Mouse (Mus musculus): ENCODE results near the gene Nckap5. TPM values are rescaled to one million over a fixed set of nuclear protein-coding genes. Genes with fewer than 3 reads are reported as not detected.
"Not testable (repeated sequence)": the region's sequence is repeated elsewhere in the genome, so short reads cannot be mapped to it uniquely, and the experiment has no call there.

Nckap5 gene
- polyA plus RNA-seq, 1 experiment from 2014 or later: 0.67 TPM

DNA sequence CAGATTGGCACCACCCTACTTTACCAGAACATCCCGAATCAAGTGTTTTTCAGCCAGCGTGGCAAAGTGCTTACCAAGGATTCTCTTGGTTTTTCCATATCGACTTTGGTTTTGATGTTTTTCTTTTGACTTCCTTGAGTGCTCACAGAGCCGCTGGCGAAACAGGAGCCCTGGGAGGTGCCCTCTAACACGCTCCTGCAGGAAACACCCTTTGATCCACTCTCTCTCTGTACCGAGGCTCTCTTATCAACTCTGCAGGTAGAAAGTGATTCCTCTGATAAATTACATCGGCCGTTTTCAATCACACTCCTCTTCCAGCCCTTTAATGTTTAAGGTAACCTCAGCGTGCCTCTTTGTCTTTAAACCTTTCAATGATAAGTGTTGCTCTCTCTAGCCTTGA lies 807.6 kb downstream of the Nckap5 start:
- Histone ChIP-seq H3K36me3 (ENCODE audit: control insufficient read depth, insufficient read depth, low read length) (no peaks in the 10 kb centered on the region), H3K27me3 (replicated peaks; ENCODE audit: control insufficient read depth, insufficient read depth, low read length) (no peaks in the 10 kb centered on the region), H3K27ac (ENCODE audit: low read depth, low read length) (no peak overlapping the region), H3K9me3 (ENCODE audit: control insufficient read depth, low read length) (no peaks in the 10 kb centered on the region), H3K4me2 (no peak overlapping the region), H3K9ac (ENCODE audit: low read depth, low read length) (no peak overlapping the region), H3K4me1 (replicated peaks; ENCODE audit: control insufficient read depth, insufficient read depth, low read length) (no peaks in the 10 kb centered on the region), H3K4me3 (ENCODE audit: low read depth, low read length) (no peak overlapping the region)
- WGBS: 37% methylated on average over 10 of the region's 10 CpGs
- ATAC-seq (replicated peaks; ENCODE audit: low FRiP score) (no peak), DNase-seq (ENCODE audit: low spot score) (no peak)

DNA sequence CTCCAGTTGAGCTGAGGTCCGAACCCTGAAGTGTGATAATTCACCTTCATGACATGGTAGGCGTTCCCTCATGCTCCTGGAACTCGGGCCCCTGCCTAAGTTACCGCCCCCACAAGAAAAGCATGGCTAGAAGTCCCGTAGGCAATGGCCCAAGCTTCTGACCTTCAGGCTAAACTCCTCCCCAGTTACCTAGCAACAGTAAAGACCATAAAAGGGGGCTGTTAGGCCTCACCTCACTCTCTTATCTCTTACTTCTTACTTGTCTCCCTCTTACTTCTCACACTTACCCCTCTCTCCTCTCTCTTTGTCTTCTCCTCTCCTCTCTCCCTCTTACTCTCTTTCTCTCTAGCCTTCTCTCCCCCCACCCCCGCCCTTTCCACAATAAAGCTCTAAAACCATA lies 811.9 kb downstream of the Nckap5 start:
- DNase-seq (ENCODE audit: low spot score); H3K9ac ChIP-seq (ENCODE audit: low read depth, low read length); H3K27ac ChIP-seq (ENCODE audit: low read depth, low read length); H3K27me3 ChIP-seq (replicated peaks; ENCODE audit: control insufficient read depth, insufficient read depth, low read length); H3K4me1 ChIP-seq (replicated peaks; ENCODE audit: control insufficient read depth, insufficient read depth, low read length); H3K4me3 ChIP-seq (ENCODE audit: low read depth, low read length); H3K36me3 ChIP-seq (ENCODE audit: control insufficient read depth, insufficient read depth, low read length); H3K4me2 ChIP-seq; H3K9me3 ChIP-seq (ENCODE audit: control insufficient read depth, low read length); ATAC-seq (replicated peaks; ENCODE audit: low FRiP score): not testable (repeated sequence)
- 66% methylated on average over 6 of the region's 6 CpGs for WGBS

DNA sequence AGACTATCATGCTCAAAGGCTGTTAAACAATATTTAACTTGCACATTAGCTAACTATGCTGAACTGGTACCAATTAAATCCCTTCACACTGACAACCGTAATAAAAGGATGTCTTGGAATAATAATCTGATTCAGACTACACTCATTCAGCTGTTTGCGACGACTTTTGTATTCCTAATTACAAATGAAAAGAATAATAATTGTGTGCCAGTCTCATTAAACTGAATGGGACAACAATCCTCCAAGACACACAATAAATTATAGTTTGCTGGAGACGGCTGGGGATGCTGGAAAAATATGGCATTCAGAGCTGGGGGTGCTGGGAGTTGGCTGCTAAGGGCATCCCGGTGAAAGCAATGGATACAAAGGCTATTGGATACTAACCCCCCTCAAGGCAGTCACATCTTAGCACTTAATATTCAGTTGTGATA lies 818.9 kb downstream of the Nckap5 start:
- no peak for ATAC-seq (replicated peaks; ENCODE audit: low FRiP score)
- Histone ChIP-seq H3K27me3 (replicated peaks; ENCODE audit: control insufficient read depth, insufficient read depth, low read length) (no peaks in the 10 kb centered on the region), H3K4me3 (ENCODE audit: low read depth, low read length) (no peak overlapping the region), H3K4me2 (no peak overlapping the region), H3K4me1 (replicated peaks; ENCODE audit: control insufficient read depth, insufficient read depth, low read length) (no peaks in the 10 kb centered on the region), H3K27ac (ENCODE audit: low read depth, low read length) (no peak overlapping the region), H3K9me3 (ENCODE audit: control insufficient read depth, low read length) (no peaks in the 10 kb centered on the region), H3K36me3 (ENCODE audit: control insufficient read depth, insufficient read depth, low read length) (no peaks in the 10 kb centered on the region), H3K9ac (ENCODE audit: low read depth, low read length) (no peak overlapping the region)
- no peak for DNase-seq (ENCODE audit: low spot score)
- WGBS: 85% methylated on average over 5 of the region's 5 CpGs

DNA sequence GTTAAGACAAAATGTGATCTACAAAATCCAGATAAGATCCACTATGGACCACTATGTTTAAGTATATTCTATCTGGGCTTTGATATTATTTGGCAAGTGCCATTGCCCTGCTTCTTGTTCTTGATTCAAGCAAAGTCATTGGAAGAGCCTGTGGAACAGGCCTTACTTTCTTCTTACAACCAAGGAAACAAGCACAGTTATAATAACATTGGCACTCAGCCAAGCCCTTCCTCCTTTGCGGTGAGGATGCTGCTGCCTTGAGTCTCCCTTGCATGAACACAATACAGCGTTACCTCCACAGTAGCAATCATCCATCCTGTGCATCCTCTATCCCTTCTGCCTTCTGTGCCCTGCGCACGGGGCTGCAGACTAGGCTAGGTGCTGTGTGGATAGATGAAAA lies 823.0 kb downstream of the Nckap5 start:
- Histone ChIP-seq H3K4me3 (ENCODE audit: low read depth, low read length) (no peak overlapping the region), H3K27ac (ENCODE audit: low read depth, low read length) (no peak overlapping the region), H3K36me3 (ENCODE audit: control insufficient read depth, insufficient read depth, low read length) (no peaks in the 10 kb centered on the region), H3K9me3 (ENCODE audit: control insufficient read depth, low read length) (no peaks in the 10 kb centered on the region), H3K9ac (ENCODE audit: low read depth, low read length) (no peak overlapping the region), H3K4me1 (replicated peaks; ENCODE audit: control insufficient read depth, insufficient read depth, low read length) (no peaks in the 10 kb centered on the region), H3K27me3 (replicated peaks; ENCODE audit: control insufficient read depth, insufficient read depth, low read length) (no peaks in the 10 kb centered on the region), H3K4me2 (no peak overlapping the region)
- DNase-seq (ENCODE audit: low spot score) (no peak), ATAC-seq (replicated peaks; ENCODE audit: low FRiP score) (no peak)
- 79% methylated on average over 4 of the region's 4 CpGs for WGBS

DNA sequence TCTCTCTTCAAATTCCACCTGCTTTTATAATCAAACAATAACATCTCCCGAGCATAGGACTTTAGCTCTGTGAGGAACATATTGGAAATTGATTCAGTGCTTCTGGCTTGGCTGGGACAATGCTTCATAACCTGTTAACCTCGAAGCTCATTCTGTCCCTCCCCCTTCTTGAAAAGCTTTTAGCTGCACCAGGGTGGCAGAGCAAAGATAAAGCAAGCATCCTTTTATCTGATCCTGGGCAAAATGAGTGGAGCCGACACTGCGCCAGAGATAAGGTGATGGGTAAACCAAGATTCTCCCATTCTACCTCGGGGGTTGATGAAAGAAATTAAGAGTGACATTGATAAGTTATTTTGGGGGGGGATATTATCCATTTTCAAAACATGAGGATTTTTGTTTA lies 824.9 kb downstream of the Nckap5 start:
- no peak overlapping the region for H3K4me2 ChIP-seq

DNA sequence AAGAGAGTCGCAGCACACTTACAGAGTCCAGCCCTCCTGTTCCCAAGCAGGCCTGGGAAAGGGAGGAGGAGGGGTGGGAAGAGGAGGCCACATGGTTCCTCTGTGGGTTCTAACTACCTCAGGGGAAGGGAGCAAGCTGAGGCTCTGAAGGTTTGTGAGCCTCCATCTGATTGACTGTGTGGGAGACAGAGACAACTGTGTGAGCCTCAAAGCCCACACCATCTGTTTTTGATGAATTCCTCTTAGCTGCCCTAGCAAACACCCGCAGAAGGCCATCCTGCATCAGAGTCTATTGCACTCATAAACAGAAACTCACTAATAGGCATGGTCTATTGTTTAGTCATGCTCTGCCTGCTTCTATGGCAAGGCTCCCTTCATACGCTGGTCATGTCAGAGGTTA lies 834.1 kb downstream of the Nckap5 start:
- H3K4me2 ChIP-seq: no peak overlapping the region
- no peaks in the 10 kb centered on the region for H3K27me3 ChIP-seq (replicated peaks; ENCODE audit: control insufficient read depth, insufficient read depth, low read length)
- no peak overlapping the region for H3K4me3 ChIP-seq (ENCODE audit: low read depth, low read length)
- 70% methylated on average over 3 of the region's 3 CpGs for WGBS
- H3K27ac ChIP-seq (ENCODE audit: low read depth, low read length): no peak overlapping the region
- H3K9me3 ChIP-seq (ENCODE audit: control insufficient read depth, low read length): no peaks in the 10 kb centered on the region
- ATAC-seq (replicated peaks; ENCODE audit: low FRiP score): no peak
- no peaks in the 10 kb centered on the region for H3K4me1 ChIP-seq (replicated peaks; ENCODE audit: control insufficient read depth, insufficient read depth, low read length)
- no peak for DNase-seq (ENCODE audit: low spot score)
- H3K9ac ChIP-seq (ENCODE audit: low read depth, low read length): no peak overlapping the region
- no peaks in the 10 kb centered on the region for H3K36me3 ChIP-seq (ENCODE audit: control insufficient read depth, insufficient read depth, low read length)

More for the DNA sequence above, 824.9 kb downstream of the Nckap5 start:
- no peak overlapping the region for H3K27ac ChIP-seq (ENCODE audit: low read depth, low read length)
- no peaks in the 10 kb centered on the region for H3K27me3 ChIP-seq (replicated peaks; ENCODE audit: control insufficient read depth, insufficient read depth, low read length)
- WGBS: 37% methylated on average over 5 of the region's 5 CpGs
- H3K4me1 ChIP-seq (replicated peaks; ENCODE audit: control insufficient read depth, insufficient read depth, low read length): no peaks in the 10 kb centered on the region
- DNase-seq (ENCODE audit: low spot score) (no peak), ATAC-seq (replicated peaks; ENCODE audit: low FRiP score) (no peak)
- H3K4me3 ChIP-seq (ENCODE audit: low read depth, low read length): no peak overlapping the region
- no peak overlapping the region for H3K9ac ChIP-seq (ENCODE audit: low read depth, low read length)
- H3K36me3 ChIP-seq (ENCODE audit: control insufficient read depth, insufficient read depth, low read length): no peaks in the 10 kb centered on the region
- no peaks in the 10 kb centered on the region for H3K9me3 ChIP-seq (ENCODE audit: control insufficient read depth, low read length)

DNA sequence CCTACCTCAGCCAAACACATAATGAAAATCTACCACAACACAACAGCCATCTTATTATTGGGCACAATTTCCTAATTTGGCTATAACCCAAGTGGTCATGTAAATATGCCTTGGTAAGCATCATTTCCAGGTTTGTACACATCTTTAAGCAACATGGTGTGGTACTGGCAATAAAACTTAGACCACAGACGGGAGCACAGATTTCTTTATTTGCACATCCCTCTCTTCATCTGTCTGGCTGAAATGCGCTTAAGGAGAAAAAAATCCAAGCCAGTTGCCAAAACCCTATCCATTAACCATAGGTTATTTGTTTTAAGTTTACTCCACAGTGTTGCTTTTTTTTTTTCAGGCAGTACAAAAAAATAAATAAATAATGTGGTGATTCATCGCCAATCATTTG lies 842.8 kb downstream of the Nckap5 start:
- 79% methylated on average over 3 of the region's 3 CpGs for WGBS
- ATAC-seq (replicated peaks; ENCODE audit: low FRiP score): no peak
- DNase-seq (ENCODE audit: low spot score): no peak
- Histone ChIP-seq H3K9me3 (ENCODE audit: control insufficient read depth, low read length) (no peaks in the 10 kb centered on the region), H3K36me3 (ENCODE audit: control insufficient read depth, insufficient read depth, low read length) (no peaks in the 10 kb centered on the region), H3K27me3 (replicated peaks; ENCODE audit: control insufficient read depth, insufficient read depth, low read length) (no peaks in the 10 kb centered on the region), H3K27ac (ENCODE audit: low read depth, low read length) (no peak overlapping the region), H3K9ac (ENCODE audit: low read depth, low read length) (no peak overlapping the region), H3K4me2 (no peak overlapping the region), H3K4me3 (ENCODE audit: low read depth, low read length) (no peak overlapping the region), H3K4me1 (replicated peaks; ENCODE audit: control insufficient read depth, insufficient read depth, low read length) (no peaks in the 10 kb centered on the region)

DNA sequence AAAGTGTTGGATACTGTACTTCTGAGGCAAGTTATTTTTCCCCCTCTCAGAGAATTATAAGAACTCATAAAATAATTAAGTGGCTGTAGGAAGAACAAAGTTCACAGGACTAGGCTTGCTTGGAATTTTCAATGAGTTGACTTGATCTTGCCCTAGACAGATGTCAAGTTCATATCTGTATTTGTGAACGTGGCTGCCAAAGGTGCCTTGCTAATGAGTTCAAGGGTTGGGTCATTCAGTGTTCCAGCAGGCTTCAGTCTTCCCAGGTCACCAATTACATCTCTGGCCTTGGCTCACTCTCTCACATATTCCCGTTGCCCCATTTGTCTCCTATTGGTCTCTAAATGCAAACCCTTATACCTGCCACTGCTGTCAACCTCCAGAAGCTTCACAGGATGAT lies 846.0 kb downstream of the Nckap5 start:
- H3K4me2 ChIP-seq: no peak overlapping the region
- H3K9ac ChIP-seq (ENCODE audit: low read depth, low read length): no peak overlapping the region
- 68% methylated on average over 2 of the region's 2 CpGs for WGBS
- ATAC-seq (replicated peaks; ENCODE audit: low FRiP score): no peak
- no peaks in the 10 kb centered on the region for H3K36me3 ChIP-seq (ENCODE audit: control insufficient read depth, insufficient read depth, low read length)
- no peak overlapping the region for H3K4me3 ChIP-seq (ENCODE audit: low read depth, low read length)
- H3K27ac ChIP-seq (ENCODE audit: low read depth, low read length): no peak overlapping the region
- no peaks in the 10 kb centered on the region for H3K9me3 ChIP-seq (ENCODE audit: control insufficient read depth, low read length)
- no peaks in the 10 kb centered on the region for H3K27me3 ChIP-seq (replicated peaks; ENCODE audit: control insufficient read depth, insufficient read depth, low read length)
- DNase-seq (ENCODE audit: low spot score): no peak
- no peaks in the 10 kb centered on the region for H3K4me1 ChIP-seq (replicated peaks; ENCODE audit: control insufficient read depth, insufficient read depth, low read length)

DNA sequence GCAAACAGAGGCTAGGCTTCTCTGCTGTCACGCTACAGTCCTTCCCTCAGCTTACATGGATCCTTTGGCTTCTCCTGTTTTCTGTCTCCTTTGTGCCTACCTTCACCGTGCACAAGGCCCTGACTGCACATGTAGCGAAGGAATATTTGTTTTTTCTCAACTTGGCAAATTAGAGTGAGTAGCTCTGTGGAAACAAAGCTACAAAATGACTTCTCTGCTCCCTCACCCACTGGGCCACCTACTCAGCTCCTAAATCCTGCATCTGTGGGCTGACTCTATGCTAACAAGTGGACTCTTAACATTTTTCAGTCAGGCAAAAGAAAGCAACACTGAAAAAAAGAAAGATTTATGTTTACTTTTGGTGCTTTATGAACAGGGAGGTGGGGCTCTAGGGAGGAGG lies 856.0 kb downstream of the Nckap5 start:
- 75% methylated on average over 3 of the region's 3 CpGs for WGBS
- no peak overlapping the region for H3K4me2 ChIP-seq

More for the DNA sequence above, 856.0 kb downstream of the Nckap5 start:
- Histone ChIP-seq H3K4me1 (replicated peaks; ENCODE audit: control insufficient read depth, insufficient read depth, low read length) (no peaks in the 10 kb centered on the region), H3K27me3 (replicated peaks; ENCODE audit: control insufficient read depth, insufficient read depth, low read length) (no peaks in the 10 kb centered on the region), H3K36me3 (ENCODE audit: control insufficient read depth, insufficient read depth, low read length) (no peaks in the 10 kb centered on the region), H3K9ac (ENCODE audit: low read depth, low read length) (no peak overlapping the region), H3K4me3 (ENCODE audit: low read depth, low read length) (no peak overlapping the region), H3K9me3 (ENCODE audit: control insufficient read depth, low read length) (no peaks in the 10 kb centered on the region), H3K27ac (ENCODE audit: low read depth, low read length) (no peak overlapping the region)
- DNase-seq (ENCODE audit: low spot score): no peak
- no peak for ATAC-seq (replicated peaks; ENCODE audit: low FRiP score)
